ENCODE assay signal across 15 mouse cellular contexts in the genomic region with DNA sequence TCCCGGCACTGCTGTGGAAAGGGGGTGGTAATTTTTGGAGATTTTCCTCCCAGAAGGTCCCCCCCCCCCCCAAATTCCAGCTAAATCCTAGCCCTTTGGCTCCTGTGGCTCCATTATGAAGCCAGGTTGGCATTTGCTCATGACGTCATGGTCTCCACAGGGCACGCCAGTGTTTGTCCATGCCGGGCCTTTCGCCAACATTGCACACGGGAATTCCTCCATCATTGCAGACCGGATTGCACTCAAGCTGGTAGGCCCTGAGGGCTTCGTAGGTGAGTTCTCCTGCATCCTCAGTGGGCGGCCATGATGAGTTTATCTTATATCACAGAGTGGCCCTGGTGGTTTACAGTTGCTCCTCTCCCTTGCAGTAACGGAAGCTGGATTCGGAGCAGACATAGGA. TPM values are rescaled to one million over a fixed set of nuclear protein-coding genes. Genes with fewer than 3 reads are reported as not detected.
DNase-seq lines count a peak whose midpoint lies in the region; ATAC-seq and TF ChIP-seq lines count a peak whose summit lies in the region.
"Had no signal": no experiment of that assay in that cellular context is flagged by ENCODE, and none has a peak within 500 bp of the region (broad histone marks: within the 10 kb centered on the region; RNA-seq: fewer than 3 reads in every experiment).

No protein-coding gene starts in this region.

- H3K4me2 ChIP-seq in kidney, embryonic 14.5 days (replicated peaks; ENCODE audit: low read depth, low read length) = no peak overlapping the region
- H3K4me2 ChIP-seq: heart, embryonic 12.5 days; intestine, embryonic 15.5 days; liver, embryonic 11.5 days had no signal

- no peaks in the 10 kb centered on the region for H3K27me3 ChIP-seq in kidney, adult 2 months (replicated peaks; ENCODE audit: control insufficient read depth, insufficient read depth, low read length)
- no peaks in the 10 kb centered on the region for H3K27me3 ChIP-seq in kidney, embryonic 14.5 days (ENCODE audit: control insufficient read depth, insufficient read depth, low read length)
- H3K27me3 ChIP-seq: heart, embryonic 12.5 days; intestine, embryonic 15.5 days had no signal

- no peak for TF ChIP-seq POLR2A in kidney, adult 2 months (IDR thresholded peaks at IDR 0.05; ENCODE audit: low read depth, low read length)

- TF ChIP-seq CTCF in kidney, adult 2 months (conservative IDR thresholded peaks at IDR 0.05; ENCODE audit: insufficient read depth, insufficient read length, low read depth, low read length) = no peak

- no peaks in the 10 kb centered on the region for H3K9me3 ChIP-seq in kidney, embryonic 14.5 days (ENCODE audit: control insufficient read depth, low read length)
- H3K9me3 ChIP-seq: heart, embryonic 12.5 days; intestine, embryonic 15.5 days had no signal

- DNase-seq in cerebellum, postnatal 4 days (ENCODE audit: low spot score in 2 of 2) = no peak
- peak; percentile 12 for DNase-seq in kidney, adult 2 months
- peak; percentile 81 for DNase-seq in cerebellum, adult 9-11 months
- DNase-seq in lung, postnatal 10 days = peak; percentile 54
- DNase-seq in right cerebral cortex, adult 18-20 months = no peak
- DNase-seq in layer of hippocampus, adult 8-10 months (ENCODE audit: low spot score in 2 of 2) = no peak
- DNase-seq: layer of hippocampus, adult 9-11 months had no signal

- peaks cover 4% of the 10 kb centered on the region; the same call in 1 of the 2 replicates for H3K36me3 ChIP-seq in kidney, adult 2 months (ENCODE audit: control insufficient read depth, insufficient read depth, low read length)
- H3K36me3 ChIP-seq in kidney, embryonic 14.5 days (ENCODE audit: control insufficient read depth, insufficient read depth, low read length) = peaks cover 47% of the 10 kb centered on the region
- H3K36me3 ChIP-seq: intestine, embryonic 15.5 days had no signal

- H3K27ac ChIP-seq in kidney, adult 2 months (ENCODE audit: insufficient read depth, low read depth, low read length) = no peak overlapping the region
- H3K27ac ChIP-seq in kidney, embryonic 14.5 days (ENCODE audit: low read depth, low read length) = no peak overlapping the region
- H3K27ac ChIP-seq: intestine, embryonic 15.5 days had no signal

- no peak overlapping the region for H3K4me3 ChIP-seq in kidney, adult 2 months (ENCODE audit: insufficient read depth, low read depth, low read length)
- no peak overlapping the region for H3K4me3 ChIP-seq in kidney, embryonic 14.5 days (ENCODE audit: low read length)
- H3K4me3 ChIP-seq: gastrocnemius, adult 2 months; heart, embryonic 12.5 days; intestine, embryonic 15.5 days had no signal

- ATAC-seq in cerebellum, adult (ENCODE audit: insufficient number of reproducible peaks, low FRiP score, low TSS enrichment) = peak; percentile 41; the same call in 1 of the 2 replicates
- no peak for ATAC-seq in kidney, embryonic 14.5 days (ENCODE audit: low FRiP score, low TSS enrichment)
- ATAC-seq: activated CD4-positive, CD25-positive, alpha-beta regulatory T cell, adult 4 months; intestine, embryonic 15.5 days had no signal

- H3K4me1 ChIP-seq in kidney, adult 2 months (ENCODE audit: control insufficient read depth, insufficient read depth, low read length) = no peaks in the 10 kb centered on the region
- H3K4me1 ChIP-seq in kidney, embryonic 14.5 days (ENCODE audit: control insufficient read depth, insufficient read depth, low read length) = peaks cover 12% of the 10 kb centered on the region

- H3K9ac ChIP-seq in kidney, embryonic 14.5 days (ENCODE audit: low read depth, low read length) = no peak overlapping the region
- H3K9ac ChIP-seq: heart, embryonic 12.5 days; intestine, embryonic 15.5 days had no signal

- 80% methylated on average over 11 of the region's 11 CpGs for WGBS in kidney, adult 2 months
- 93% methylated on average over 11 of the region's 11 CpGs for WGBS in kidney, embryonic 14.5 days

RNA-seq across cellular contexts. Expression of gene Akap5, which starts 21.2 kb away (rescaled TPM):
- polyA plus RNA-seq in kidney, adult 2 months (2012; rRNA removed) = 0.19 and 0.27 TPM in 2 replicates
- 0.96 and 1.7 TPM in 2 replicates for polyA plus RNA-seq in kidney, embryonic 14.5 days (2014; fragmentation: Nextera tagmentation; extraction: Ambion mirVana)
- 10 to 100 TPM; 51.1 to 58.4 (median 57.0) TPM for total RNA-seq in layer of hippocampus, adult 8-10 months (2022)

RNA-seq across cellular contexts. Expression of gene Mthfd1, which starts 48.4 kb away (rescaled TPM):
- polyA plus RNA-seq in kidney, adult 2 months (2012; rRNA removed) = 128 and 132 TPM in 2 replicates
- 58.1 and 102 TPM in 2 replicates for polyA plus RNA-seq in kidney, embryonic 14.5 days (2014; fragmentation: Nextera tagmentation; extraction: Ambion mirVana)
- total RNA-seq in layer of hippocampus, adult 8-10 months (2022) = 10 to 100 TPM; 46.4 to 50.7 (median 48.0) TPM

RNA-seq across cellular contexts. Expression of gene Tex21, which starts 56.9 kb away (rescaled TPM):
- 0.11 TPM in 1 of 2 replicates, not detected in the other for polyA plus RNA-seq in kidney, adult 2 months (2012; rRNA removed)
- polyA plus RNA-seq in kidney, embryonic 14.5 days (2014; fragmentation: Nextera tagmentation; extraction: Ambion mirVana) = not detected in 2 replicates
- not detected for total RNA-seq in layer of hippocampus, adult 8-10 months (2022)
- total RNA-seq: gastrocnemius, adult 2 months had no signal
- polyA plus RNA-seq: activated CD4-positive, CD25-positive, alpha-beta regulatory T cell, adult 4 months; intestine, embryonic 15.5 days; liver, embryonic 11.5 days; stomach, embryonic 14.5 days had no signal

Comparison
In these comparisons a context has a peak if more than half of its experiments do, and no peak if none do; other contexts are left out.
1. DNase-seq: peak in kidney, adult 2 months (single experiment), cerebellum, adult 9-11 months (single experiment) and lung, postnatal 10 days (single experiment); none in cerebellum, postnatal 4 days (0 of 2), right cerebral cortex, adult 18-20 months (single experiment) and layer of hippocampus, adult 8-10 months (0 of 2).